ENCODE assay signal across 17 mouse cellular contexts in the genomic region with DNA sequence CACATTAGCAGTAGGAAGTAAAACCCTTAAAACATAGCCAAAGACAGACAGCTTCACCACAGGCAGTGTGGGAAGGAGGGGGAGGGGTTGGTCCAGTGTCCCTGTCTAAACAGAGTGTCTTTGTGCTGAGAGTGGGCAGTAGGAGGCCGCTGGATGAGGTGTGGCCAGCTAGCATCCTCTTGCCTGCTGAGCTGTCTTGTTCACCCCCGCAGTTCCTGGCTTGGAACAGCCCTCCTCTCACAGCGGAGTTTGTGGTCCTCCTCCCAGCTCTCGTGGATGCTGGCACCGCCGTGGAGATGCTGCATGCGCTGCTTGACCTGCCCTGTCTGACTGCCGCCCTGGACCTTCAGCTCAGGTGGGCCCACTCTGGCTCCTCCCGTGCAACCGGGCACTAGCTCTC. TPM values are rescaled to one million over a fixed set of nuclear protein-coding genes. Genes with fewer than 3 reads are reported as not detected.
A peak's percentile ranks its signal among the peaks of the same experiment; 100 is the strongest.
DNase-seq lines count a peak whose midpoint lies in the region; ATAC-seq and TF ChIP-seq lines count a peak whose summit lies in the region.
"Had no signal": no experiment of that assay in that cellular context is flagged by ENCODE, and none has a peak within 500 bp of the region (broad histone marks: within the 10 kb centered on the region; RNA-seq: fewer than 3 reads in every experiment).

No protein-coding gene starts in this region.

- H3K36me3 ChIP-seq in midbrain, embryonic 16.5 days (ENCODE audit: control insufficient read depth, insufficient read depth, low read length): peaks cover 9% of the 10 kb centered on the region
- H3K36me3 ChIP-seq in midbrain, embryonic 11.5 days (ENCODE audit: control insufficient read depth, insufficient read depth, low read length): peaks cover 9% of the 10 kb centered on the region
- peaks cover 16% of the 10 kb centered on the region; the same call in 1 of the 2 replicates for H3K36me3 ChIP-seq in liver, embryonic 11.5 days (ENCODE audit: control insufficient read depth, insufficient read depth, low read length)

- H3K4me3 ChIP-seq in midbrain, embryonic 16.5 days (ENCODE audit: low read depth, low read length): no peak overlapping the region
- no peak overlapping the region for H3K4me3 ChIP-seq in midbrain, embryonic 11.5 days (ENCODE audit: low read depth, low read length)
- H3K4me3 ChIP-seq in left cerebral cortex, adult 2 months: no peak overlapping the region
- H3K4me3 ChIP-seq in liver, embryonic 11.5 days (ENCODE audit: low read depth, low read length): no peak overlapping the region
- H3K4me3 ChIP-seq: embryonic facial prominence, embryonic 15.5 days; limb, embryonic 13.5 days; lung, embryonic 15.5 days had no signal

- TF ChIP-seq CTCF in left cerebral cortex, adult 2 months (IDR thresholded peaks at IDR 0.05): no peak

- intact Hi-C loops in left cerebral cortex, adult 2 months (cut with DNase I): no loop called here

- H3K27me3 ChIP-seq in midbrain, embryonic 16.5 days (ENCODE audit: control insufficient read depth, insufficient read depth, low read depth, low read length): no peaks in the 10 kb centered on the region
- H3K27me3 ChIP-seq in midbrain, embryonic 11.5 days (ENCODE audit: control insufficient read depth, insufficient read depth, low read length): no peaks in the 10 kb centered on the region
- no peaks in the 10 kb centered on the region for H3K27me3 ChIP-seq in liver, embryonic 11.5 days (replicated peaks; ENCODE audit: control insufficient read depth, insufficient read depth, low read length)
- H3K27me3 ChIP-seq: embryonic facial prominence, embryonic 15.5 days; limb, embryonic 13.5 days; lung, embryonic 15.5 days had no signal

- H3K27ac ChIP-seq in midbrain, embryonic 16.5 days (ENCODE audit: low read length): no peak overlapping the region
- H3K27ac ChIP-seq in midbrain, embryonic 11.5 days (ENCODE audit: low read depth, low read length): no peak overlapping the region
- peak overlapping the region; percentile 70 for H3K27ac ChIP-seq in left cerebral cortex, adult 2 months
- no peak overlapping the region for H3K27ac ChIP-seq in liver, embryonic 11.5 days (ENCODE audit: low read depth, low read length)
- H3K27ac ChIP-seq: embryonic facial prominence, embryonic 15.5 days; limb, embryonic 13.5 days; lung, embryonic 15.5 days had no signal

- H3K4me1 ChIP-seq in midbrain, embryonic 16.5 days (ENCODE audit: control insufficient read depth, insufficient read depth, low read length): no peaks in the 10 kb centered on the region
- H3K4me1 ChIP-seq in midbrain, embryonic 11.5 days (ENCODE audit: control insufficient read depth, insufficient read depth, low read length): no peaks in the 10 kb centered on the region
- 0 out of 2 replicates have a peak, but pooled peaks cover 2% of the 10 kb centered on the region for H3K4me1 ChIP-seq in liver, embryonic 11.5 days (replicated peaks; ENCODE audit: control insufficient read depth, insufficient read depth, low read length)
- H3K4me1 ChIP-seq: limb, embryonic 13.5 days; lung, embryonic 15.5 days had no signal

- peak; percentile 50 to 55 for DNase-seq in cerebellum, postnatal 14 days
- no peak for DNase-seq in midbrain, embryonic 11.5 days (ENCODE audit: low spot score, missing footprints)
- peak; percentile 52 to 70 for DNase-seq in left cerebral cortex, adult 2 months (ENCODE audit: extremely low spot score in 1 of 2, low spot score in 2 of 2)
- DNase-seq in right cerebral cortex, postnatal 25 days: peak; percentile 62
- no peak for DNase-seq in liver, embryonic 11.5 days (ENCODE audit: low spot score)
- DNase-seq in kidney, postnatal 25 days: no peak
- DNase-seq: gastrocnemius, postnatal 14 days; heart, postnatal 36 days; kidney, postnatal 4 days; thymus, postnatal 25 days had no signal

- H3K9ac ChIP-seq in midbrain, embryonic 16.5 days (ENCODE audit: low read depth, low read length): 0 out of 2 replicates have a peak overlapping the region, but pooled peaks have one; percentile 14
- no peak overlapping the region for H3K9ac ChIP-seq in midbrain, embryonic 11.5 days (ENCODE audit: low read length)
- H3K9ac ChIP-seq in liver, embryonic 11.5 days (ENCODE audit: low read depth, low read length): no peak overlapping the region
- H3K9ac ChIP-seq: embryonic facial prominence, embryonic 15.5 days; limb, embryonic 13.5 days; lung, embryonic 15.5 days had no signal

- no peak overlapping the region for H3K4me2 ChIP-seq in midbrain, embryonic 16.5 days (ENCODE audit: low read length)
- H3K4me2 ChIP-seq in midbrain, embryonic 11.5 days: no peak overlapping the region
- no peak overlapping the region for H3K4me2 ChIP-seq in liver, embryonic 11.5 days
- H3K4me2 ChIP-seq: embryonic facial prominence, embryonic 15.5 days; limb, embryonic 13.5 days; lung, embryonic 15.5 days had no signal

- 62% methylated on average over 10 of the region's 10 CpGs for WGBS in midbrain, embryonic 16.5 days
- WGBS in midbrain, embryonic 11.5 days: 62% methylated on average over 10 of the region's 10 CpGs
- 86% methylated on average over 10 of the region's 10 CpGs for WGBS in liver, embryonic 11.5 days

- no peak for ATAC-seq in cerebellum, adult (ENCODE audit: insufficient number of reproducible peaks, low FRiP score, low TSS enrichment)
- ATAC-seq in midbrain, embryonic 16.5 days: no peak
- no peak for ATAC-seq in midbrain, embryonic 11.5 days (ENCODE audit: low FRiP score)
- no peak for ATAC-seq in liver, embryonic 11.5 days (replicated peaks; ENCODE audit: low FRiP score)

- H3K9me3 ChIP-seq in midbrain, embryonic 16.5 days (replicated peaks; ENCODE audit: control insufficient read depth, low read length, poor library complexity, severe bottlenecking): no peaks in the 10 kb centered on the region
- no peaks in the 10 kb centered on the region for H3K9me3 ChIP-seq in midbrain, embryonic 11.5 days (ENCODE audit: control insufficient read depth, low read length)
- no peaks in the 10 kb centered on the region for H3K9me3 ChIP-seq in liver, embryonic 11.5 days (ENCODE audit: control insufficient read depth, low read length)
- H3K9me3 ChIP-seq: embryonic facial prominence, embryonic 15.5 days; G1E; limb, embryonic 13.5 days; lung, embryonic 15.5 days had no signal

RNA-seq across cellular contexts. Expression of a gene that starts 10.0 kb away (rescaled TPM):
- polyA plus RNA-seq in midbrain, embryonic 16.5 days (2015; fragmentation: Nextera tagmentation; extraction: Ambion mirVana): 12.2 and 14.1 TPM in 2 replicates
- 8.8 and 10.5 TPM in 2 replicates for polyA plus RNA-seq in midbrain, embryonic 11.5 days (2014; fragmentation: Nextera tagmentation; extraction: Ambion mirVana)
- 10 to 100 TPM; 22.2 to 22.6 TPM for total RNA-seq in left cerebral cortex, adult 2 months (2021)
- polyA plus RNA-seq in liver, embryonic 11.5 days (2014; fragmentation: Nextera tagmentation; extraction: Ambion mirVana): 11.7 and 11.9 TPM in 2 replicates

RNA-seq across cellular contexts. Expression of a gene that starts 56.2 kb away (rescaled TPM):
- 0.14 and 0.20 TPM in 2 replicates for polyA plus RNA-seq in midbrain, embryonic 16.5 days (2015; fragmentation: Nextera tagmentation; extraction: Ambion mirVana)
- polyA plus RNA-seq in midbrain, embryonic 11.5 days (2014; fragmentation: Nextera tagmentation; extraction: Ambion mirVana): 0.22 and 0.41 TPM in 2 replicates
- under 1 TPM; 0.77 to 0.96 TPM for total RNA-seq in left cerebral cortex, adult 2 months (2021)
- polyA plus RNA-seq in liver, embryonic 11.5 days (2014; fragmentation: Nextera tagmentation; extraction: Ambion mirVana): 0.19 TPM in 1 of 2 replicates, not detected in the other
- polyA plus RNA-seq: G1E; spleen, adult 2 months had no signal

Comparison
In these comparisons a context has a peak if more than half of its experiments do, and no peak if none do; other contexts are left out.
1. DNase-seq: peak in cerebellum, postnatal 14 days (2 of 2), left cerebral cortex, adult 2 months (2 of 2) and right cerebral cortex, postnatal 25 days (single experiment); none in midbrain, embryonic 11.5 days (single experiment), liver, embryonic 11.5 days (single experiment) and kidney, postnatal 25 days (0 of 2).